Mouse (Mus musculus) ES-E14 (cell line): Measurements from ENCODE around the gene Hipk2.

Experiments
- ZC3H11A ChIP-seq: IDR thresholded peaks from 2 replicates; pipeline ENCODE4 v1.6.1; 2012; ENCODE audit warnings: low read depth, mild to moderate bottlenecking, inconsistent platforms, low read length, borderline replicate concordance
- ZNF384 ChIP-seq: IDR thresholded peaks from 2 replicates; pipeline ENCODE4 v1.6.1; 2012; ENCODE audit warnings: low read depth, low read length, inconsistent platforms

DNA sequence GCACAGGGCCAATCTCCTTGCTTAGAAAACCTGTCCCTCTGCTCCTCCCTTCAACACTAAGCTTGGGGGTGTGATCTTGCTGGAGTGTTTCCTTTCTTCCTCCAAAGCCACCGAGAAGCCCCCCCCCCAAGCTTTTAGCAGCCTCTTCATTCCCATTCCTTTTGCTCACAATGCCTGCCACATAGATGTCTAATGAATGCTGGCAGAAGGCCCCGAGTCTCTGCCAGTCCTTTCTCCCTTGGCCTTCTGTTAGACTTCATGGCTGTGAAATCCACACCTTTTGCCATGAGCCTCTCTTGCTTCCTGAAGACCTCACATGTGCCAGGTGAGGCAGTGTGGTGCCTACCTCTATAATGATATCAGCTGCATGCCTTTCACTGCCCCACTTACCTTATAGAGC, 46.6 kb upstream of the Hipk2 start:
- TF ChIP-seq ZNF384 = no peak
- no peak for TF ChIP-seq ZC3H11A
